Mouse (Mus musculus): ENCODE measurements around the gene Enpp5. TPM values are rescaled to one million over a fixed set of nuclear protein-coding genes. Genes with fewer than 3 reads are reported as not detected.

Gene Enpp5
- total and polyA plus RNA-seq, 3 experiments, result not detected

GRCm38 (mm10) chr17:44038656-44039055 lies 40.0 kb upstream of the Enpp5 start:
- peaks cover 33% of the 10 kb centered on the region for H3K27me3 ChIP-seq (replicated peaks)
- in situ Hi-C loops (cut with MboI; ENCODE audit: low pct_ligation_motif_present, low pct_unique_long_range_greater_than_20kb, low sequenced_read_pairs), result loop anchor here (25.0 kb wide), 2 partner anchors 151 to 326 kb away; no protein-coding TSS in a partner anchor
- peak; percentile 16 for DNase-seq (ENCODE audit: extremely low read depth)
- H3K4me3 ChIP-seq (replicated peaks in 1 of 3; ENCODE audit: low read depth in 2 of 3, low read length in 2 of 3, poor library complexity in 1 of 3), result no peak overlapping the region
- no peaks in the 10 kb centered on the region for H3K4me1 ChIP-seq (ENCODE audit: control insufficient read depth in 1 of 2, insufficient read depth in 2 of 2)
- dilution Hi-C loops (cut with MboI; ENCODE audit: extremely low pct_ligation_motif_present, extremely low pct_unique_long_range_greater_than_20kb, low sequenced_read_pairs), result no loop called here
- peak; percentile 70 for TF ChIP-seq RAD21 (IDR thresholded peaks at IDR 0.05; ENCODE audit: low read depth, low read length)
- no peak for TF ChIP-seq RCOR1 (conservative IDR thresholded peaks at IDR 0.05; ENCODE audit: low read depth, low read length)
- TF ChIP-seq ZKSCAN1 (IDR thresholded peaks at IDR 0.05; ENCODE audit: borderline replicate concordance, low read depth, low read length), result no peak
- TF ChIP-seq E2F4 (IDR thresholded peaks at IDR 0.05; ENCODE audit: insufficient replicate concordance, low read depth, low read length), result no peak
- no peak for TF ChIP-seq MYC (IDR thresholded peaks at IDR 0.05; ENCODE audit: low read depth, low read length)
- TF ChIP-seq TCF12 (IDR thresholded peaks at IDR 0.05; ENCODE audit: low read depth, low read length), result no peak
- TF ChIP-seq TBP (conservative IDR thresholded peaks at IDR 0.05; ENCODE audit: low read depth, low read length), result no peak
- TF ChIP-seq PAX5 (IDR thresholded peaks at IDR 0.05; ENCODE audit: low read length), result no peak
- TF ChIP-seq USF2 (conservative IDR thresholded peaks at IDR 0.05; ENCODE audit: low read depth, low read length), result no peak
- TF ChIP-seq CHD1 (IDR thresholded peaks at IDR 0.05; ENCODE audit: low read depth, low read length), result no peak
- no peak for TF ChIP-seq ETS1 (conservative IDR thresholded peaks at IDR 0.05; ENCODE audit: low read depth, low read length)
- TF ChIP-seq HCFC1 (IDR thresholded peaks at IDR 0.05; ENCODE audit: low read depth, low read length), result no peak
- no peak for TF ChIP-seq MAFK (IDR thresholded peaks at IDR 0.05; ENCODE audit: insufficient replicate concordance, low read length)
- TF ChIP-seq JUN (IDR thresholded peaks at IDR 0.05; ENCODE audit: insufficient read depth, low read depth, low read length), result no peak
- TF ChIP-seq EP300 (IDR thresholded peaks at IDR 0.05; ENCODE audit: low read length), result no peak
- TF ChIP-seq BHLHE40 (IDR thresholded peaks at IDR 0.05; ENCODE audit: low read depth, low read length), result no peak
- peak in 1 of 2 experiments; percentile 63; a peak in 2 of 4 replicates for TF ChIP-seq CTCF (conservative IDR thresholded peaks at IDR 0.05 in 1 of 2, IDR thresholded peaks at IDR 0.05 in 1 of 2; ENCODE audit: low read depth in 2 of 2, low read length in 2 of 2)
- no peak for TF ChIP-seq KAT2A (IDR thresholded peaks at IDR 0.05; ENCODE audit: insufficient replicate concordance, low read length)
- TF ChIP-seq POLR2AphosphoS2 (IDR thresholded peaks at IDR 0.05; ENCODE audit: low read depth, low read length), result no peak
- no peak for TF ChIP-seq NELFE (IDR thresholded peaks at IDR 0.05; ENCODE audit: low read depth, low read length)
- TF ChIP-seq SIN3A (IDR thresholded peaks at IDR 0.05; ENCODE audit: low read length), result no peak
- TF ChIP-seq MEF2A (IDR thresholded peaks at IDR 0.05; ENCODE audit: borderline replicate concordance, low read depth, low read length), result no peak
- TF ChIP-seq ELF1 (IDR thresholded peaks at IDR 0.05; ENCODE audit: low read depth, low read length), result no peak
- no peak for TF ChIP-seq ZC3H11A (IDR thresholded peaks at IDR 0.05; ENCODE audit: low read depth, low read length)
- no peak for TF ChIP-seq CHD2 (IDR thresholded peaks at IDR 0.05; ENCODE audit: low read length)
- TF ChIP-seq SMC3 (IDR thresholded peaks at IDR 0.05; ENCODE audit: low read depth, low read length), result peak; percentile 55
- TF ChIP-seq IRF4 (IDR thresholded peaks at IDR 0.05; ENCODE audit: low read depth, low read length), result no peak
- no peak for TF ChIP-seq POLR2A (IDR thresholded peaks at IDR 0.05; ENCODE audit: low read depth, low read length)
- TF ChIP-seq ZMIZ1 (IDR thresholded peaks at IDR 0.05; ENCODE audit: low read depth, low read length), result no peak
- peak; percentile 75 for TF ChIP-seq ZNF384 (IDR thresholded peaks at IDR 0.05; ENCODE audit: low read depth, low read length)
- TF ChIP-seq MAZ (IDR thresholded peaks at IDR 0.05; ENCODE audit: low read depth, low read length), result no peak
- no peak for TF ChIP-seq NRF1 (IDR thresholded peaks at IDR 0.05; ENCODE audit: low read depth, low read length)
- TF ChIP-seq GABPA (IDR thresholded peaks at IDR 0.05; ENCODE audit: insufficient replicate concordance, low read depth, low read length), result no peak
- no peak overlapping the region for H3K27ac ChIP-seq (ENCODE audit: insufficient read depth, low read depth)
- H3K9ac ChIP-seq (ENCODE audit: insufficient read depth, low read depth), result no peak overlapping the region
- H3K79me2 ChIP-seq (replicated peaks; ENCODE audit: control insufficient read depth, extremely low read depth, insufficient read depth, poor library complexity, severe bottlenecking), result no peaks in the 10 kb centered on the region
- H3K9me3 ChIP-seq (replicated peaks; ENCODE audit: low read length), result peaks cover 2% of the 10 kb centered on the region
- no peaks in the 10 kb centered on the region for H3K36me3 ChIP-seq (replicated peaks in 1 of 2; ENCODE audit: control insufficient read depth in 1 of 2, insufficient read depth in 1 of 2, low read length in 1 of 2)
- no peak overlapping the region for H3K4me2 ChIP-seq (ENCODE audit: insufficient read depth, low read depth, poor library complexity, severe bottlenecking)
